Mouse (Mus musculus): ENCODE results near the gene Gm10160. TPM values are rescaled to one million over a fixed set of nuclear protein-coding genes. Genes with fewer than 3 reads are reported as not detected.
"Not testable (repeated sequence)": the region's sequence is repeated elsewhere in the genome, so short reads cannot be mapped to it uniquely, and the experiment has no call there.

Gm10160 gene
- polyA plus RNA-seq, 1 experiment from 2014 or later, result not detected

DNA sequence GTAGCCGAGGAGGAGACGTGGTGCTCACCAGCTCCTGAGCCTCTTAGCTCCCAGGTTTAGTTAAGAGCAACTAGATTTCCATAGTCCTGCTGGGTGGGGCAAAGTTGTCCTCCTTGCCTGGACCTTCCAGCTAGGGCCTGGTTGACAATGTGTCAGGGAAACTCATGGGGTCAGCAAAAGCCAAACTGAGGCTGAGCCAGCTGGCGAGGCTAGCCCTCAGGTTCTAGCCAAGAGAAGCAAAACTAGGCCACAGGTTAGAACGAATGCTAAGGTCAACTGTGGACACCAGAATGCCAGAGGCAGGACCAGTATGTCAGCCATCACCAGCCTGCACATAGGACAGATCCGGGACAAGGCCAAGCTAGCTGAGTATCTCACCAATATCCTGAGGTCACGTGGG, 14.2 kb downstream of the Gm10160 start:
- H3K27ac ChIP-seq, result no peak overlapping the region

GRCm38 (mm10) chr7:81840661-81841181, 14.9 kb downstream of the Gm10160 start:
- no peaks in the 10 kb centered on the region for H3K4me1 ChIP-seq
- WGBS, result 57% methylated on average over 7 of the region's 7 CpGs
- H3K27ac ChIP-seq, result no peak overlapping the region
- ATAC-seq (replicated peaks), result no peak
- no peak overlapping the region for H3K9ac ChIP-seq
- no peaks in the 10 kb centered on the region for H3K27me3 ChIP-seq (replicated peaks)
- no peaks in the 10 kb centered on the region for H3K36me3 ChIP-seq (replicated peaks)
- no peaks in the 10 kb centered on the region for H3K9me3 ChIP-seq
- no peak overlapping the region for H3K4me2 ChIP-seq
- no peak overlapping the region for H3K4me3 ChIP-seq

More for the DNA sequence above, 14.2 kb downstream of the Gm10160 start:
- ATAC-seq (replicated peaks), result no peak
- no peak overlapping the region for H3K4me3 ChIP-seq
- no peaks in the 10 kb centered on the region for H3K36me3 ChIP-seq (replicated peaks)
- H3K9ac ChIP-seq, result no peak overlapping the region
- H3K4me1 ChIP-seq, result no peaks in the 10 kb centered on the region
- H3K4me2 ChIP-seq, result no peak overlapping the region
- WGBS, result 89% methylated on average over 6 of the region's 6 CpGs
- H3K27me3 ChIP-seq (replicated peaks), result no peaks in the 10 kb centered on the region
- H3K9me3 ChIP-seq, result no peaks in the 10 kb centered on the region

DNA sequence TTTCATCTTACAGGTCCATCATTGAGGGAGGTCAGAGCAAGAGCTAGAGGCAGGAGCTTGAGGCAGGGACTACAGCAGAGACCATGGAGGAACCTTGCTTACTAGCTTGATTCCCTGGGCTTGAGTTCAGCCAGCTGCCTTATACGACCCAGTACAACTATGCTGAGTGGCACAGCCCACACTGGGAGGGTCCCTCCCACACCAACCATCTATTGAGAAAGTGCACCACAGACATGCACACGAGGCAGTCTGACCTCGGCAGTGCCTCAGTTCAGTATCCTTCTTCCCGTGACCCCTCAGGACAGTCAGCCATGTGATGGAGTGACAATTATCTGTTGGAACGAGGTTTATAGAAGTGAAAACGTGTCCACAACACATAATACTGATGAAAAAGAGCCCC, 15.8 kb downstream of the Gm10160 start:
- Histone ChIP-seq H3K9me3 (no peaks in the 10 kb centered on the region), H3K4me1 (no peaks in the 10 kb centered on the region), H3K36me3 (replicated peaks) (no peaks in the 10 kb centered on the region), H3K27me3 (replicated peaks) (no peaks in the 10 kb centered on the region), H3K4me2 (no peak overlapping the region), H3K4me3 (no peak overlapping the region), H3K9ac (no peak overlapping the region), H3K27ac (no peak overlapping the region)
- ATAC-seq (replicated peaks), result no peak
- WGBS, result 72% methylated on average over 6 of the region's 6 CpGs

DNA sequence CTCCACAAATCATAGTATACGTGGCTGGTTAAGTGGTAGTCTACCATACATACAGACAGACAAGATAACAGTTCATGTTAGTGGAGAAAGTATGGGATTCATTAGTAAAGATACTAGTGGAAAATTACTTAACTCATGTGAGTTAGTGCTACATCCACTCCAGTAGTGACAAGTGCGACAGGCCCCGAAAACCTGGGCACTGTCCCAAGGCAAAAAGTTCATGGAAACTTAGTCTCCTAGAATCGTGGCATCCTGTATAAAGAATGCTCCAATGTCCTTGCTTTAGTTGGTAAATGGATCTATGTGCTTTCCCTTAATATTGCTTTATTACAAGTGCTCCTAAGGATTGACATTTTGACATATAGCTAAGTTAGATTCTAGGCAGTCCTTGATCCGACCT, 17.8 kb downstream of the Gm10160 start:
- 90% methylated on average over 5 of the region's 5 CpGs for WGBS
- H3K27me3 ChIP-seq (replicated peaks); H3K9ac ChIP-seq: not testable (repeated sequence)

GRCm38 (mm10) chr7:81835430-81835829, 20.2 kb downstream of the Gm10160 start:
- H3K27me3 ChIP-seq (replicated peaks), result no peaks in the 10 kb centered on the region
- H3K4me3 ChIP-seq, result no peak overlapping the region
- ATAC-seq (replicated peaks), result no peak
- H3K9ac ChIP-seq, result no peak overlapping the region
- WGBS, result 91% methylated on average over 5 of the region's 5 CpGs
- no peaks in the 10 kb centered on the region for H3K36me3 ChIP-seq (replicated peaks)
- H3K4me1 ChIP-seq, result no peaks in the 10 kb centered on the region
- no peak overlapping the region for H3K27ac ChIP-seq
- no peak overlapping the region for H3K4me2 ChIP-seq
- no peaks in the 10 kb centered on the region for H3K9me3 ChIP-seq

More for the DNA sequence above, 17.8 kb downstream of the Gm10160 start:
- not testable (repeated sequence) for H3K4me1 ChIP-seq; ATAC-seq (replicated peaks); H3K4me3 ChIP-seq; H3K36me3 ChIP-seq (replicated peaks); H3K4me2 ChIP-seq; H3K9me3 ChIP-seq; H3K27ac ChIP-seq

GRCm38 (mm10) chr7:81834847-81835246, 20.7 kb downstream of the Gm10160 start:
- Histone ChIP-seq H3K9ac (no peak overlapping the region), H3K4me1 (0 out of 2 replicates have a peak, but pooled peaks cover 2% of the 10 kb centered on the region), H3K36me3 (replicated peaks) (no peaks in the 10 kb centered on the region), H3K27ac (no peak overlapping the region), H3K4me3 (no peak overlapping the region), H3K4me2 (no peak overlapping the region), H3K9me3 (no peaks in the 10 kb centered on the region), H3K27me3 (replicated peaks) (no peaks in the 10 kb centered on the region)
- ATAC-seq (replicated peaks), result no peak

DNA sequence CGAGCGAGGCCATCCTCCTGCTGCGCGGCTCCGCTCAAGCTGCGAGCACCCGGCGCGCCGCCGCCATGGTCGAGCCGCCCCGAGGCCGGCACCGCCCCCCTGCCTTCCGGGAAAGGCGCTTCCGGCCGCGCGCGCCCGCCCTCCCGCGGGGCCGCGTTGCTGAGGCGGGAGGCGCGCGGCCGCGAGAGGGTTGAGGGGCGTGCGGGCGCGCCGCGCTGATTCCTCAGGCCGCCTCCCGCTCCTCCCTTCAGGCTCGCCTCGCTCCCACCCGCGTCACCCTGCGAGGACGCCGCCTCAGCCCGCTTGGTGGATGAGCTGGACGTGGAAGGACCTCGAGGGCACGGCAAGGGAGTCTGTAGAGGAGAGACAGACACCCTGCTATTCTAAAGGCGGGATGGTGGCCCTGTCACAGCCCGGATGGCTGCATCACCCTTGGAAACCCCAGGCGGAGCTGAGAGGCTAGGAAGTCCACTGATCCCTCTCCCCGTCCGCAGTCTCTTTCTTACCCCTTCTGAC, 26.2 kb downstream of the Gm10160 start, which contains the start of gene Btbd1:
TSS of gene Btbd1 (minus strand) at position 53 of the 516 bp plus-strand sequence.
- peak; percentile 91 for ATAC-seq (replicated peaks)
- peak within 1 kb of the TSS; percentile 64 for H3K9ac ChIP-seq
- H3K36me3 ChIP-seq (replicated peaks), result no peaks in the 10 kb centered on the region
- H3K4me1 ChIP-seq, result peaks cover 41% of the 10 kb centered on the region
- no peaks in the 10 kb centered on the region for H3K9me3 ChIP-seq
- H3K4me2 ChIP-seq, result peak within 1 kb of the TSS; percentile 60
- no peaks in the 10 kb centered on the region for H3K27me3 ChIP-seq (replicated peaks)
- H3K27ac ChIP-seq, result peak within 1 kb of the TSS; percentile 91
- peak within 1 kb of the TSS; percentile 69 for H3K4me3 ChIP-seq
- under 1% methylated on average over 53 of the region's 58 CpGs for WGBS

GRCm38 (mm10) chr7:81828681-81829378, 26.8 kb downstream of the Gm10160 start:
- peak; percentile 82 for ATAC-seq (replicated peaks)
- peak overlapping the region; percentile 60 for H3K4me2 ChIP-seq
- peak overlapping the region; percentile 91 for H3K27ac ChIP-seq
- no peaks in the 10 kb centered on the region for H3K9me3 ChIP-seq
- H3K36me3 ChIP-seq (replicated peaks), result no peaks in the 10 kb centered on the region
- H3K27me3 ChIP-seq (replicated peaks), result no peaks in the 10 kb centered on the region
- peak overlapping the region; percentile 64 for H3K9ac ChIP-seq
- under 1% methylated on average over 89 of the region's 91 CpGs for WGBS
- peaks cover 44% of the 10 kb centered on the region for H3K4me1 ChIP-seq
- peak overlapping the region; percentile 69 for H3K4me3 ChIP-seq

GRCm38 (mm10) chr7:81827806-81828667, 27.6 kb downstream of the Gm10160 start:
- no peaks in the 10 kb centered on the region for H3K36me3 ChIP-seq (replicated peaks)
- peak overlapping the region; percentile 60 for H3K4me2 ChIP-seq
- H3K4me1 ChIP-seq, result peaks cover 44% of the 10 kb centered on the region
- WGBS, result 25% methylated on average over 17 of the region's 17 CpGs
- H3K9ac ChIP-seq, result peak overlapping the region; percentile 64
- no peaks in the 10 kb centered on the region for H3K27me3 ChIP-seq (replicated peaks)
- H3K4me3 ChIP-seq, result peak overlapping the region; percentile 69
- no peaks in the 10 kb centered on the region for H3K9me3 ChIP-seq
- peak overlapping the region; percentile 91 for H3K27ac ChIP-seq
- ATAC-seq (replicated peaks), result no peak

DNA sequence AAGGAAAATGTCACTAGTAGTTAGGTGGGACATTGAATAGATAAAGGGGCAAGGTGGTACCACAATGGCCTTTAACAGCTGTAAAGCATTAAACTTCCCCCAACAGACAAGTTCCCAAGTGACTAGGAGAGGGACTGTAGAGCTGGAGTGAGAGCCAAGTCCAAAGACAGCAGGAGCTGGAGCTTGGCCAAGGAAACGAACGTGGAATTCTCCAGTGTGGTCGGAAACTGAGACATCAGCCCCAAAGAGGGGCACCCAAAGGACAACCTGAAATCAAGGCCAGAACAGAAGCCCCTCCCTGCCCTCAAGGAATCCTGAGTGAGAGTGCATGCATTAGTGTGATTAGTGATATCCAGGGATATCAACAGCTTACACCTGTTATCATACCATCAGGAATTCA, 30.2 kb downstream of the Gm10160 start:
- H3K27me3 ChIP-seq (replicated peaks), result no peaks in the 10 kb centered on the region
- peaks cover 44% of the 10 kb centered on the region for H3K4me1 ChIP-seq
- H3K4me2 ChIP-seq, result peak overlapping the region; percentile 26; the same call in 1 of the 2 replicates
- H3K4me3 ChIP-seq, result no peak overlapping the region
- WGBS, result 31% methylated on average over 3 of the region's 3 CpGs
- ATAC-seq (replicated peaks), result no peak
- H3K9me3 ChIP-seq, result no peaks in the 10 kb centered on the region
- no peaks in the 10 kb centered on the region for H3K36me3 ChIP-seq (replicated peaks)
- no peak overlapping the region for H3K27ac ChIP-seq
- H3K9ac ChIP-seq, result no peak overlapping the region

DNA sequence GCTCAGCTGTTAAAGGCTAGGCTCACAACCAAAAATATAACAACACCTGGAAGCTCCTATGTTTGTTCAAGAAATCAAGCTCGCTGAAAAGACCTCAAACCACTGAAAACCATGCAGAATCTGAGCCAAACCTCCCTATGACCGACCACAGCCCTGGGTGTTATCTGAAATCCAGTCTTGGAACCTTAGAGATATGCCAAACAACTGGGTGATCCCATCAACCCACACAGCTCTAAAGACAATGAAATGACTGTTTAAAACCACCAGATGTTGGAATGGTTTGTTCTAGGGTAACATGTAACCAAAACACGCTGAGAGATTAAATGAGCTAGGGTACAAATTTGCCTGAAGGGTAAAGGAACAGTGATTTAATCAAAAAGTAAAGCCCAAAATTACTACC, 30.7 kb downstream of the Gm10160 start:
- ATAC-seq (replicated peaks), result no peak
- no peak overlapping the region for H3K4me2 ChIP-seq

GRCm38 (mm10) chr7:81806067-81806466, 49.5 kb downstream of the Gm10160 start:
- Histone ChIP-seq H3K4me3 (no peak overlapping the region), H3K4me1 (no peaks in the 10 kb centered on the region), H3K9ac (no peak overlapping the region), H3K9me3 (no peaks in the 10 kb centered on the region), H3K4me2 (no peak overlapping the region), H3K27me3 (replicated peaks) (no peaks in the 10 kb centered on the region), H3K36me3 (replicated peaks) (0 out of 2 replicates have a peak, but pooled peaks cover 4% of the 10 kb centered on the region), H3K27ac (no peak overlapping the region)
- 66% methylated on average over 5 of the region's 5 CpGs for WGBS
- no peak for ATAC-seq (replicated peaks)

More for the DNA sequence above, 30.7 kb downstream of the Gm10160 start:
- no peak overlapping the region for H3K4me3 ChIP-seq
- no peaks in the 10 kb centered on the region for H3K36me3 ChIP-seq (replicated peaks)
- H3K9ac ChIP-seq, result no peak overlapping the region
- no peaks in the 10 kb centered on the region for H3K27me3 ChIP-seq (replicated peaks)
- no peak overlapping the region for H3K27ac ChIP-seq
- WGBS, result 84% methylated on average over 3 of the region's 3 CpGs
- no peaks in the 10 kb centered on the region for H3K9me3 ChIP-seq
- peaks cover 43% of the 10 kb centered on the region for H3K4me1 ChIP-seq
